Mouse (Mus musculus) ovary, adult 18-20 months (tissue): ENCODE measurements around the gene Gcnt1.

Source experiments
- DNase-seq: peaks from one replicate; pipeline ENCODE4 v3.0.0; 2022; ENCODE audit warnings: low spot score, mixed read lengths

Gcnt1 gene

GRCm38 (mm10) chr19:17323689-17324241, 48.9 kb downstream of the Gcnt1 start:
- no peak for DNase-seq

- DNase-seq, result no peak
Measured at GRCm38 (mm10) chr19:17323006-17323688, 49.5 kb downstream of the Gcnt1 start.

- no peak for DNase-seq
Measured at GRCm38 (mm10) chr19:17319770-17320169, 52.9 kb downstream of the Gcnt1 start.

GRCm38 (mm10) chr19:17318733-17319132, 53.9 kb downstream of the Gcnt1 start:
- DNase-seq, result no peak

- no peak for DNase-seq
Measured at GRCm38 (mm10) chr19:17316311-17317003, 56.2 kb downstream of the Gcnt1 start.

- no peak for DNase-seq
Measured at GRCm38 (mm10) chr19:17314451-17314850, 58.2 kb downstream of the Gcnt1 start.

GRCm38 (mm10) chr19:17313766-17314165, 58.9 kb downstream of the Gcnt1 start:
- no peak for DNase-seq

GRCm38 (mm10) chr19:17312671-17313180, 59.9 kb downstream of the Gcnt1 start:
- DNase-seq, result no peak

GRCm38 (mm10) chr19:17311501-17311900, 61.1 kb downstream of the Gcnt1 start:
- no peak for DNase-seq

- no peak for DNase-seq
Measured at GRCm38 (mm10) chr19:17311031-17311430, 61.6 kb downstream of the Gcnt1 start.

- DNase-seq, result no peak
Measured at GRCm38 (mm10) chr19:17296081-17296480, 76.6 kb downstream of the Gcnt1 start.

GRCm38 (mm10) chr19:17295211-17295766, 77.4 kb downstream of the Gcnt1 start:
- no peak for DNase-seq

- no peak for DNase-seq
Measured at GRCm38 (mm10) chr19:17294136-17294535, 78.5 kb downstream of the Gcnt1 start.

- no peak for DNase-seq
Measured at GRCm38 (mm10) chr19:17289526-17289925, 83.1 kb downstream of the Gcnt1 start.

- no peak for DNase-seq
Measured at GRCm38 (mm10) chr19:17286004-17286403, 86.6 kb downstream of the Gcnt1 start.

- no peak for DNase-seq
Measured at GRCm38 (mm10) chr19:17283317-17283716, 89.3 kb downstream of the Gcnt1 start.

- no peak for DNase-seq
Measured at GRCm38 (mm10) chr19:17278381-17279051, 94.1 kb downstream of the Gcnt1 start.
